ENCODE assay signal across 8 mouse cellular contexts in genomic region chr8:4212809-4213209, GRCm38 (mm10). TPM values are rescaled to one million over a fixed set of nuclear protein-coding genes. Genes with fewer than 3 reads are reported as not detected.
DNase-seq lines count a peak whose midpoint lies in the region; ATAC-seq and TF ChIP-seq lines count a peak whose summit lies in the region.

No protein-coding gene starts in this region.

- no peak for TF ChIP-seq RAD21 in CH12.LX (IDR thresholded peaks at IDR 0.05; ENCODE audit: low read depth, low read length)

- peak overlapping the region; percentile 92 for H3K4me2 ChIP-seq in CH12.LX (ENCODE audit: insufficient read depth, low read depth, poor library complexity, severe bottlenecking)
- H3K4me2 ChIP-seq in forebrain, embryonic 11.5 days (ENCODE audit: low read depth, low read length, severe bottlenecking) = peak overlapping the region; percentile 61
- peak overlapping the region; percentile 95 for H3K4me2 ChIP-seq in limb, embryonic 13.5 days (replicated peaks)
- H3K4me2 ChIP-seq in midbrain, embryonic 16.5 days (ENCODE audit: low read length) = peak overlapping the region; percentile 98

- peak overlapping the region; percentile 72 for H3K4me3 ChIP-seq in gastrocnemius, adult 2 months
- H3K4me3 ChIP-seq in CH12.LX (replicated peaks in 1 of 3; ENCODE audit: low read depth in 2 of 3, low read length in 2 of 3, poor library complexity in 1 of 3) = peak overlapping the region; percentile 13 to 50 (median 43)
- H3K4me3 ChIP-seq in forebrain, embryonic 11.5 days (ENCODE audit: low read depth, low read length) = peak overlapping the region; percentile 31
- peak overlapping the region; percentile 51 for H3K4me3 ChIP-seq in limb, embryonic 13.5 days
- H3K4me3 ChIP-seq in midbrain, embryonic 16.5 days (ENCODE audit: low read depth, low read length) = peak overlapping the region; percentile 52

- no peak overlapping the region for H3K27ac ChIP-seq in gastrocnemius, adult 2 months
- no peak overlapping the region for H3K27ac ChIP-seq in CH12.LX (ENCODE audit: insufficient read depth, low read depth)
- H3K27ac ChIP-seq in forebrain, embryonic 11.5 days (ENCODE audit: low read depth, low read length) = no peak overlapping the region
- no peak overlapping the region for H3K27ac ChIP-seq in limb, embryonic 13.5 days
- peak overlapping the region; percentile 71 for H3K27ac ChIP-seq in midbrain, embryonic 16.5 days (ENCODE audit: low read length)

- dilution Hi-C loops in CH12.LX (cut with MboI; ENCODE audit: extremely low pct_ligation_motif_present, extremely low pct_unique_long_range_greater_than_20kb, low sequenced_read_pairs) = no loop called here

- in situ Hi-C loops in CH12.LX (cut with MboI; ENCODE audit: low pct_ligation_motif_present, low pct_unique_long_range_greater_than_20kb, low sequenced_read_pairs) = no loop called here

- no peak for TF ChIP-seq POLR2A in CH12.LX (IDR thresholded peaks at IDR 0.05; ENCODE audit: low read depth, low read length)

- no peaks in the 10 kb centered on the region for H3K27me3 ChIP-seq in CH12.LX (replicated peaks)
- no peaks in the 10 kb centered on the region for H3K27me3 ChIP-seq in forebrain, embryonic 11.5 days (ENCODE audit: control insufficient read depth, insufficient read depth, low read length)
- H3K27me3 ChIP-seq in limb, embryonic 13.5 days = peaks cover 63% of the 10 kb centered on the region
- no peaks in the 10 kb centered on the region for H3K27me3 ChIP-seq in midbrain, embryonic 16.5 days (ENCODE audit: control insufficient read depth, insufficient read depth, low read depth, low read length)

- under 1% methylated on average over 25 of the region's 25 CpGs for WGBS in forebrain, embryonic 11.5 days
- WGBS in limb, embryonic 13.5 days = 1% methylated on average over 25 of the region's 25 CpGs
- WGBS in midbrain, embryonic 16.5 days = 2% methylated on average over 24 of the region's 25 CpGs

- no peak for ATAC-seq in forebrain, embryonic 11.5 days (replicated peaks; ENCODE audit: low FRiP score)
- peak; percentile 29; the same call in 1 of the 2 replicates for ATAC-seq in limb, embryonic 13.5 days (ENCODE audit: low FRiP score, low read depth)
- ATAC-seq in midbrain, embryonic 16.5 days = peak; percentile 4
- no peak for ATAC-seq in frontal cortex, adult (ENCODE audit: low TSS enrichment)

- H3K36me3 ChIP-seq in CH12.LX (replicated peaks in 1 of 2; ENCODE audit: control insufficient read depth in 1 of 2, insufficient read depth in 1 of 2, low read length in 1 of 2) = peaks cover 0 to 2% of the 10 kb centered on the region in 2 experiments
- H3K36me3 ChIP-seq in forebrain, embryonic 11.5 days (ENCODE audit: control insufficient read depth, insufficient read depth, low read length) = peaks cover 12% of the 10 kb centered on the region; the same call in 1 of the 2 replicates
- peaks cover 15% of the 10 kb centered on the region for H3K36me3 ChIP-seq in limb, embryonic 13.5 days
- H3K36me3 ChIP-seq in midbrain, embryonic 16.5 days (ENCODE audit: control insufficient read depth, insufficient read depth, low read length) = peaks cover 17% of the 10 kb centered on the region

- H3K4me1 ChIP-seq in CH12.LX (ENCODE audit: control insufficient read depth in 1 of 2, insufficient read depth in 2 of 2) = peaks cover 7 to 19% of the 10 kb centered on the region in 2 experiments
- peaks cover 15% of the 10 kb centered on the region for H3K4me1 ChIP-seq in forebrain, embryonic 11.5 days (replicated peaks; ENCODE audit: control insufficient read depth, insufficient read depth, low read length)
- H3K4me1 ChIP-seq in limb, embryonic 13.5 days = peaks cover 37% of the 10 kb centered on the region
- H3K4me1 ChIP-seq in midbrain, embryonic 16.5 days (ENCODE audit: control insufficient read depth, insufficient read depth, low read length) = peaks cover 37% of the 10 kb centered on the region

- H3K9ac ChIP-seq in CH12.LX (ENCODE audit: insufficient read depth, low read depth) = 0 out of 2 replicates have a peak overlapping the region, but pooled peaks have one; percentile 13
- peak overlapping the region; percentile 48 for H3K9ac ChIP-seq in forebrain, embryonic 11.5 days (ENCODE audit: low read length)
- peak overlapping the region; percentile 63 for H3K9ac ChIP-seq in limb, embryonic 13.5 days
- peak overlapping the region; percentile 75 for H3K9ac ChIP-seq in midbrain, embryonic 16.5 days (ENCODE audit: low read depth, low read length)

- DNase-seq in gastrocnemius, adult 2 months = no peak
- DNase-seq in gastrocnemius, postnatal 10 days = no peak
- DNase-seq in CH12.LX (ENCODE audit: extremely low read depth) = no peak
- DNase-seq in forebrain, embryonic 11.5 days (ENCODE audit: low spot score) = peak; percentile 72
- no peak for DNase-seq in urinary bladder, postnatal 25 days (ENCODE audit: low spot score)

- peaks cover 2% of the 10 kb centered on the region for H3K9me3 ChIP-seq in CH12.LX (replicated peaks; ENCODE audit: low read length)
- no peaks in the 10 kb centered on the region for H3K9me3 ChIP-seq in forebrain, embryonic 11.5 days (ENCODE audit: control insufficient read depth, low read length)
- H3K9me3 ChIP-seq in limb, embryonic 13.5 days = 0 out of 2 replicates have a peak, but pooled peaks cover 4% of the 10 kb centered on the region
- H3K9me3 ChIP-seq in midbrain, embryonic 16.5 days (replicated peaks; ENCODE audit: control insufficient read depth, low read length, poor library complexity, severe bottlenecking) = no peaks in the 10 kb centered on the region; the same call in 1 of the 2 replicates

- H3K79me2 ChIP-seq in CH12.LX (replicated peaks; ENCODE audit: control insufficient read depth, extremely low read depth, insufficient read depth, poor library complexity, severe bottlenecking) = no peaks in the 10 kb centered on the region

- no peak for TF ChIP-seq EP300 in CH12.LX (IDR thresholded peaks at IDR 0.05; ENCODE audit: low read length)

- intact Hi-C loops in gastrocnemius, adult 2 months (cut with DNase I) = no loop called here

- no peak for TF ChIP-seq CTCF in gastrocnemius, adult 2 months (IDR thresholded peaks at IDR 0.05)
- TF ChIP-seq CTCF in CH12.LX (conservative IDR thresholded peaks at IDR 0.05 in 1 of 2, IDR thresholded peaks at IDR 0.05 in 1 of 2; ENCODE audit: low read depth in 2 of 2, low read length in 2 of 2) = no peak

TF ChIP-seq in CH12.LX, 34 proteins besides CTCF, POLR2A, EP300 and RAD21 (continues in another document):
- TF ChIP-seq MAZ (IDR thresholded peaks at IDR 0.05; ENCODE audit: low read depth, low read length) = no peak
- no peak for TF ChIP-seq BHLHE40 (IDR thresholded peaks at IDR 0.05; ENCODE audit: low read depth, low read length)
- TF ChIP-seq CHD1 (IDR thresholded peaks at IDR 0.05; ENCODE audit: low read depth, low read length) = no peak
- no peak for TF ChIP-seq MAFK (IDR thresholded peaks at IDR 0.05; ENCODE audit: insufficient replicate concordance, low read length)

RNA-seq across cellular contexts. Expression of gene Prr36, which starts 4.5 kb away (rescaled TPM):
- total RNA-seq in gastrocnemius, adult 2 months (2021) = not detected
- under 1 TPM; 0.16 to 0.21 TPM for total RNA-seq in gastrocnemius, postnatal 10 days (2021)
- total RNA-seq in CH12.LX (2012; rRNA removed) (0.08 and 0.13 TPM in 2 replicates), CH12.LX (2014; rRNA removed) (0.05 TPM in 1 of 2 replicates, not detected in the other)
- 0.40 and 0.59 TPM in 2 replicates for polyA plus RNA-seq in CH12.LX (2012; ENCODE audit: insufficient read length, low read depth)
- 42.8 and 47.3 TPM in 2 replicates for polyA plus RNA-seq in forebrain, embryonic 11.5 days (2014; fragmentation: Nextera tagmentation; extraction: Ambion mirVana)
- 1.3 and 1.6 TPM in 2 replicates for polyA plus RNA-seq in limb, embryonic 13.5 days (2015; fragmentation: Nextera tagmentation; extraction: Ambion mirVana)
- polyA plus RNA-seq in midbrain, embryonic 16.5 days (2015; fragmentation: Nextera tagmentation; extraction: Ambion mirVana) = 51.2 and 58.5 TPM in 2 replicates

RNA-seq across cellular contexts. Expression of gene Lrrc8e, which starts 13.8 kb away (rescaled TPM):
- total RNA-seq in gastrocnemius, adult 2 months (2021) = not detected
- total RNA-seq in gastrocnemius, postnatal 10 days (2021) = under 1 TPM in 1 of 2 experiments, not detected in 1; 0.29 TPM
- 0.25 TPM in 2 replicates for total RNA-seq in CH12.LX (2012; rRNA removed)
- not detected in 2 replicates for total RNA-seq in CH12.LX (2014; rRNA removed)
- 0.07 TPM in 1 of 2 replicates, not detected in the other for polyA plus RNA-seq in CH12.LX (2012; ENCODE audit: insufficient read length, low read depth)
- polyA plus RNA-seq in forebrain, embryonic 11.5 days (2014; fragmentation: Nextera tagmentation; extraction: Ambion mirVana) = 0.20 and 0.21 TPM in 2 replicates
- polyA plus RNA-seq in limb, embryonic 13.5 days (2015; fragmentation: Nextera tagmentation; extraction: Ambion mirVana) = 0.41 and 0.62 TPM in 2 replicates
- polyA plus RNA-seq in midbrain, embryonic 16.5 days (2015; fragmentation: Nextera tagmentation; extraction: Ambion mirVana) = 0.05 TPM in 1 of 2 replicates, not detected in the other

RNA-seq across cellular contexts. Expression of gene Map2k7, which starts 25.7 kb away (rescaled TPM):
- 10 to 100 TPM; 86.2 to 96.6 TPM for total RNA-seq in gastrocnemius, adult 2 months (2021)
- total RNA-seq in gastrocnemius, postnatal 10 days (2021) = 10 to 100 TPM; 61.4 to 65.5 TPM
- 18.1 and 18.3 TPM in 2 replicates for total RNA-seq in CH12.LX (2012; rRNA removed)
- total RNA-seq in CH12.LX (2014; rRNA removed) = 10.5 and 11.8 TPM in 2 replicates
- 73.8 and 74.0 TPM in 2 replicates for polyA plus RNA-seq in CH12.LX (2012; ENCODE audit: insufficient read length, low read depth)
- polyA plus RNA-seq in forebrain, embryonic 11.5 days (2014; fragmentation: Nextera tagmentation; extraction: Ambion mirVana) = 14.1 and 19.5 TPM in 2 replicates
- 29.3 and 29.9 TPM in 2 replicates for polyA plus RNA-seq in limb, embryonic 13.5 days (2015; fragmentation: Nextera tagmentation; extraction: Ambion mirVana)
- polyA plus RNA-seq in midbrain, embryonic 16.5 days (2015; fragmentation: Nextera tagmentation; extraction: Ambion mirVana) = 26.8 and 29.9 TPM in 2 replicates

RNA-seq across cellular contexts. Expression of gene Gm49320, which starts 25.9 kb away (rescaled TPM):
- total RNA-seq in gastrocnemius, adult 2 months (2021) = not detected
- total RNA-seq in gastrocnemius, postnatal 10 days (2021) = under 1 TPM; 0.14 to 0.31 TPM
- total RNA-seq in CH12.LX (2012; rRNA removed) (0.08 and 0.38 TPM in 2 replicates), CH12.LX (2014; rRNA removed) (0.08 and 0.26 TPM in 2 replicates)
- 0.23 and 0.67 TPM in 2 replicates for polyA plus RNA-seq in CH12.LX (2012; ENCODE audit: insufficient read length, low read depth)
- polyA plus RNA-seq in forebrain, embryonic 11.5 days (2014; fragmentation: Nextera tagmentation; extraction: Ambion mirVana) = 0.88 and 0.90 TPM in 2 replicates
- polyA plus RNA-seq in limb, embryonic 13.5 days (2015; fragmentation: Nextera tagmentation; extraction: Ambion mirVana) = 1.3 and 2.4 TPM in 2 replicates
- polyA plus RNA-seq in midbrain, embryonic 16.5 days (2015; fragmentation: Nextera tagmentation; extraction: Ambion mirVana) = 0.73 and 1.8 TPM in 2 replicates

RNA-seq across cellular contexts. Expression of gene Tgfbr3l, which starts 35.2 kb away (rescaled TPM):
- total RNA-seq in gastrocnemius, adult 2 months (2021) = 1 to 10 TPM; 1.9 to 3.3 TPM
- total RNA-seq in gastrocnemius, postnatal 10 days (2021) = 1 to 10 TPM; 2.8 to 5.1 TPM
- 3.5 and 4.5 TPM in 2 replicates for total RNA-seq in CH12.LX (2012; rRNA removed)
- total RNA-seq in CH12.LX (2014; rRNA removed) = 1.7 and 2.0 TPM in 2 replicates
- polyA plus RNA-seq in CH12.LX (2012; ENCODE audit: insufficient read length, low read depth) = 13.3 and 16.9 TPM in 2 replicates
- 3.3 and 4.0 TPM in 2 replicates for polyA plus RNA-seq in forebrain, embryonic 11.5 days (2014; fragmentation: Nextera tagmentation; extraction: Ambion mirVana)
- 4.6 and 5.7 TPM in 2 replicates for polyA plus RNA-seq in limb, embryonic 13.5 days (2015; fragmentation: Nextera tagmentation; extraction: Ambion mirVana)
- polyA plus RNA-seq in midbrain, embryonic 16.5 days (2015; fragmentation: Nextera tagmentation; extraction: Ambion mirVana) = 4.1 and 5.2 TPM in 2 replicates

Comparison
In these comparisons a context has a peak if more than half of its experiments do, and no peak if none do; other contexts are left out.
1. H3K9ac ChIP-seq: peak in every context shown above with its lines; median percentile 75 in midbrain, embryonic 16.5 days; 63 in limb, embryonic 13.5 days; 48 in forebrain, embryonic 11.5 days; 13 in CH12.LX.
2. ATAC-seq: peak in limb, embryonic 13.5 days (single experiment) and midbrain, embryonic 16.5 days (single experiment); none in forebrain, embryonic 11.5 days (single experiment) and frontal cortex, adult (single experiment).
3. RNA of gene Prr36, which starts 4.5 kb away (polyA plus RNA-seq): 51.2 to 58.5 TPM in midbrain, embryonic 16.5 days and 42.8 to 47.3 TPM in forebrain, embryonic 11.5 days; 1.3 to 1.6 TPM in limb, embryonic 13.5 days and 0.40 to 0.59 TPM in CH12.LX; every median in the first group is over 10 times any median in the second.
4. Peak in every context shown above with its lines, with median percentiles within 50 percentile points of each other: H3K4me3 ChIP-seq and H3K4me2 ChIP-seq.